Mouse (Mus musculus): ENCODE data around the gene Cdc42bpb. TPM values are rescaled to one million over a fixed set of nuclear protein-coding genes. Genes with fewer than 3 reads are reported as not detected.

The Cdc42bpb gene
- total RNA-seq, 4 experiments from 2014 or later = 13.7 to 18.7 (median 14.9) TPM

- DNase-seq (ENCODE audit: low spot score in 2 of 2) = no peak
These were observed 9.2 kb upstream of the Cdc42bpb start for GRCm38 (mm10) chr12:111386642-111387120.

GRCm38 (mm10) chr12:111385883-111386641, 8.5 kb upstream of the Cdc42bpb start:
- DNase-seq (ENCODE audit: low spot score in 2 of 2) = no peak

- DNase-seq (ENCODE audit: low spot score in 2 of 2) = no peak
These were observed 1.3 kb upstream of the Cdc42bpb start for GRCm38 (mm10) chr12:111378812-111379211.

- DNase-seq (ENCODE audit: low spot score in 2 of 2) = no peak
These were observed 520 bp upstream of the Cdc42bpb start for GRCm38 (mm10) chr12:111377986-111378490.

GRCm38 (mm10) chr12:111376826-111377331, 639 bp downstream of the Cdc42bpb start:
- peak in 1 of 2 experiments; percentile 30 for DNase-seq (ENCODE audit: low spot score in 2 of 2)

GRCm38 (mm10) chr12:111376053-111376452, 1.5 kb downstream of the Cdc42bpb start:
- no peak for DNase-seq (ENCODE audit: low spot score in 2 of 2)

- no peak for DNase-seq (ENCODE audit: low spot score in 2 of 2)
These were observed 2.0 kb downstream of the Cdc42bpb start for GRCm38 (mm10) chr12:111375559-111375958.

- DNase-seq (ENCODE audit: low spot score in 2 of 2) = no peak
These were observed 2.8 kb downstream of the Cdc42bpb start for GRCm38 (mm10) chr12:111374727-111375126.

- DNase-seq (ENCODE audit: low spot score in 2 of 2) = no peak
These were observed 4.1 kb downstream of the Cdc42bpb start for GRCm38 (mm10) chr12:111373411-111373810.

- DNase-seq (ENCODE audit: low spot score in 2 of 2) = no peak
These were observed 5.6 kb downstream of the Cdc42bpb start for GRCm38 (mm10) chr12:111371905-111372304.

- DNase-seq (ENCODE audit: low spot score in 2 of 2) = no peak
These were observed 7.3 kb downstream of the Cdc42bpb start for GRCm38 (mm10) chr12:111370249-111370648.

- no peak for DNase-seq (ENCODE audit: low spot score in 2 of 2)
These were observed 10.5 kb downstream of the Cdc42bpb start for GRCm38 (mm10) chr12:111367065-111367464.

- no peak for DNase-seq (ENCODE audit: low spot score in 2 of 2)
These were observed 13.3 kb downstream of the Cdc42bpb start for GRCm38 (mm10) chr12:111364234-111364633.

GRCm38 (mm10) chr12:111361319-111362098, 16.0 kb downstream of the Cdc42bpb start:
- DNase-seq (ENCODE audit: low spot score in 2 of 2) = no peak

- DNase-seq (ENCODE audit: low spot score in 2 of 2) = no peak
These were observed 16.8 kb downstream of the Cdc42bpb start for GRCm38 (mm10) chr12:111360671-111361070.

GRCm38 (mm10) chr12:111356216-111356615, 21.3 kb downstream of the Cdc42bpb start:
- DNase-seq (ENCODE audit: low spot score in 2 of 2) = no peak

GRCm38 (mm10) chr12:111354142-111354541, 23.4 kb downstream of the Cdc42bpb start:
- DNase-seq (ENCODE audit: low spot score in 2 of 2) = no peak

GRCm38 (mm10) chr12:111353439-111353915, 24.0 kb downstream of the Cdc42bpb start:
- DNase-seq (ENCODE audit: low spot score in 2 of 2) = peak in 1 of 2 experiments; percentile 29

GRCm38 (mm10) chr12:111353008-111353407, 24.5 kb downstream of the Cdc42bpb start:
- no peak for DNase-seq (ENCODE audit: low spot score in 2 of 2)

GRCm38 (mm10) chr12:111352520-111352919, 25.0 kb downstream of the Cdc42bpb start:
- no peak for DNase-seq (ENCODE audit: low spot score in 2 of 2)

- no peak for DNase-seq (ENCODE audit: low spot score in 2 of 2)
These were observed 27.8 kb downstream of the Cdc42bpb start for GRCm38 (mm10) chr12:111349540-111350231.

Data from gastrocnemius, adult 8-10 months (tissue).